Mouse (Mus musculus) stomach, embryonic 16.5 days (tissue): Measurements from ENCODE around the gene Ptpn3. TPM values are rescaled to one million over a fixed set of nuclear protein-coding genes. Genes with fewer than 3 reads are reported as not detected.

ENCODE experiments used
- ATAC-seq: fragments of 200-750 bp; cut with Nextera tagmentation; 2 replicates; pipeline ENCODE4 v1.8.0; 2017; ENCODE audit warnings: moderate number of reproducible peaks, moderate TSS enrichment; ENCODE audit not compliant: insufficient read depth, low FRiP score
- H3K27ac ChIP-seq: fragments of 300-500 bp; sonication (generic); 2 replicates; pipeline ENCODE4 v1.5.1; 2014; ENCODE audit warnings: low read length
- H3K27me3 ChIP-seq: fragments of 300-500 bp; sonication (generic); 2 replicates; pipeline ENCODE4 v1.6.1; 2014; ENCODE audit warnings: low read length, control low read depth, mixed read lengths; ENCODE audit not compliant: control insufficient read depth, insufficient read depth
- H3K36me3 ChIP-seq: fragments of 300-500 bp; sonication (generic); 2 replicates; pipeline ENCODE4 v1.6.1; 2014; ENCODE audit warnings: low read length; ENCODE audit not compliant: control insufficient read depth, insufficient read depth
- H3K4me1 ChIP-seq: fragments of 300-500 bp; sonication (generic); 2 replicates; pipeline ENCODE4 v1.6.1; 2014; ENCODE audit warnings: low read length, control low read depth, mixed read lengths; ENCODE audit not compliant: control insufficient read depth, insufficient read depth
- H3K4me2 ChIP-seq: fragments of 300-500 bp; sonication (generic); 2 replicates; pipeline ENCODE4 v1.6.1; 2014; ENCODE audit warnings: low read depth, low read length, mixed read lengths
- H3K4me3 ChIP-seq: fragments of 300-500 bp; sonication (generic); replicated peaks from 2 replicates; pipeline ENCODE4 v1.5.1; 2014; ENCODE audit warnings: mild to moderate bottlenecking, low read length
- H3K9ac ChIP-seq: fragments of 300-500 bp; sonication (generic); 2 replicates; pipeline ENCODE4 v1.6.1; 2014; ENCODE audit warnings: low read length
- H3K9me3 ChIP-seq: fragments of 300-500 bp; sonication (generic); replicated peaks from 2 replicates; pipeline ENCODE4 v1.6.1; 2016; ENCODE audit warnings: low read length, control low read depth; ENCODE audit not compliant: control insufficient read depth
- WGBS: fragments of 180-500 bp; shearing (Covaris S2); extraction: QIAGEN DNeasy Blood & Tissue Kit; methylation state at CpG from one replicate; pipeline ENCODE4 v1.1.7; 2014; 5-methylcytosine and 5-hydroxymethylcytosine counted together
- polyA plus RNA-seq: library from polyadenylated mRNA; unstranded; fragments of >200 nt; fragmentation: Nextera tagmentation; extraction: Ambion mirVana; gene quantifications from 2 replicates; pipeline ENCODE4 v1.2.1, GENCODE M21; 2015

The Ptpn3 gene
- polyA plus RNA-seq, 1 experiment from 2014 or later, result 7.1 TPM

DNA sequence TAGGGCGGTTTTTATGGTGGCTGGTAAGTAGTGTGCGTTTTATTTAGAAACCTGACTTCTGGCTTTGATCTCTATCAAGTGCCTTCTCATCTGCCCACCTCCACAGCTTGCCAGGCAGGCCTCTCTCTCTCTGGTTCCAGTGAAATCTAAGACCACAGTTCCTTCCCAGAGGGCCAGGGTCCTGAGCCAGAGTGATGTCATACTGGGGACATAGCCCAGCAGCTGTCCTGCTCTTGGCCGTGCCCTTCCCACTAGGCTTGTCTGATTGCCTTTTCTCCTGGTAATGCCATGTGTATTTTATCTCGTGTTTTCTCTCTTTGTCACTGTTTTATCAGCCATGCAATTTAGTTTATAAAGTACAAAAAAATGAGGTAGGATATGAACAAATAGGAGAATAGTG, 118.1 kb downstream of the Ptpn3 start:
- no peak overlapping the region for H3K4me2 ChIP-seq
- H3K27me3 ChIP-seq, result no peaks in the 10 kb centered on the region
- no peak for ATAC-seq
- no peak overlapping the region for H3K4me3 ChIP-seq
- no peaks in the 10 kb centered on the region for H3K9me3 ChIP-seq
- H3K4me1 ChIP-seq, result no peaks in the 10 kb centered on the region
- WGBS, result 55% methylated on average over 4 of the region's 4 CpGs
- no peak overlapping the region for H3K9ac ChIP-seq
- H3K36me3 ChIP-seq, result no peaks in the 10 kb centered on the region
- H3K27ac ChIP-seq, result no peak overlapping the region

GRCm38 (mm10) chr4:57181538-57181937, 120.1 kb downstream of the Ptpn3 start:
- ATAC-seq, result no peak
- no peaks in the 10 kb centered on the region for H3K27me3 ChIP-seq

DNA sequence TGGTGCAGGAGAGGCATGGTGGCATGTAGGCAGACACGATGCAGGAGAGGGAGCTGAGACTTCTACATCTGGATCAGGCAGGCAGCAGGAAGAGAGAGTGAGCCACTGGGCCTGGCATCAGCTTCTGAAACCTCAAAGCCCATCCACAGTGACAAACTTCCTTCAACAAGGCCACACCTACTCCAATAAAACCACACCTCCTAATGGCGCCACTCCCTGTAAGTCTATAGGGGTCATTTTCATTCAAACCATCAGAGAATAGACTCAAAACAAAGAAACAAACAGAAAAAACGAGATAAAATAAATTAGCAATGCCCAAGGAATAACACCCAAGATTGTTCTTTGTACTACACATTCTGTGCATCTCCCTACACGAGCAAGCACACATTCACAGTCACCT, 122.8 kb downstream of the Ptpn3 start:
- H3K9ac ChIP-seq, result no peak overlapping the region
- H3K27me3 ChIP-seq, result no peaks in the 10 kb centered on the region
- H3K36me3 ChIP-seq, result no peaks in the 10 kb centered on the region
- no peak overlapping the region for H3K4me2 ChIP-seq
- no peaks in the 10 kb centered on the region for H3K4me1 ChIP-seq
- no peak for ATAC-seq
- no peaks in the 10 kb centered on the region for H3K9me3 ChIP-seq
- no peak overlapping the region for H3K27ac ChIP-seq
- WGBS, result 72% methylated on average over 4 of the region's 4 CpGs
- no peak overlapping the region for H3K4me3 ChIP-seq

More at GRCm38 (mm10) chr4:57181538-57181937, 120.1 kb downstream of the Ptpn3 start:
- H3K4me3 ChIP-seq, result no peak overlapping the region
- H3K9ac ChIP-seq, result no peak overlapping the region
- 65% methylated on average over 1 of the region's 1 CpGs for WGBS
- H3K27ac ChIP-seq, result no peak overlapping the region
- no peaks in the 10 kb centered on the region for H3K9me3 ChIP-seq
- H3K36me3 ChIP-seq, result no peaks in the 10 kb centered on the region
- H3K4me1 ChIP-seq, result no peaks in the 10 kb centered on the region
- H3K4me2 ChIP-seq, result no peak overlapping the region

DNA sequence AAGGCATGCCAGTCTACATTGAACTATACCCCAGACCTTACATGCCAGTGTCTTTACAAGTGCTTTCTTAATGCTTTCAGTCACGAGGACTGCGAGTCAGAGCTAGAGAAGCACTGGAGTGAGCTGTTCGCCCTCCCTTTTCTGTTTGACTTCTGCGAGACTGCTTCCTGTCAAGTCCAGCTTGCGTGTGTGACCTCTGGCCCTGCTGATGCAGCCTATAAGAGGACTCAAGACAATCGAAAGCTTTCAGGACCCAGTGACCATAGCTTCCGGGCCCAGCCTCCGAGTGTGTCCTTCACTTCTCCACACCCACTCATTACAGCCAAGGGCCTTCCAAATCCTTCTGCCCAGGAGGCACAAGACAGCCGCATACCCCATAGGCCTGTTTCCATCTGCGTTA, 126.3 kb downstream of the Ptpn3 start:
- H3K36me3 ChIP-seq, result no peaks in the 10 kb centered on the region
- no peak overlapping the region for H3K4me3 ChIP-seq
- 48% methylated on average over 10 of the region's 10 CpGs for WGBS
- H3K4me1 ChIP-seq, result no peaks in the 10 kb centered on the region
- ATAC-seq, result no peak
- H3K27ac ChIP-seq, result no peak overlapping the region
- no peaks in the 10 kb centered on the region for H3K9me3 ChIP-seq
- H3K4me2 ChIP-seq, result no peak overlapping the region
- no peaks in the 10 kb centered on the region for H3K27me3 ChIP-seq
- H3K9ac ChIP-seq, result no peak overlapping the region

GRCm38 (mm10) chr4:57172861-57173260, 128.8 kb downstream of the Ptpn3 start:
- Histone ChIP-seq H3K27ac (no peak overlapping the region), H3K4me2 (no peak overlapping the region), H3K27me3 (no peaks in the 10 kb centered on the region), H3K4me1 (peaks cover under 1% of the 10 kb centered on the region; the same call in 1 of the 2 replicates), H3K36me3 (no peaks in the 10 kb centered on the region), H3K9ac (no peak overlapping the region), H3K9me3 (no peaks in the 10 kb centered on the region), H3K4me3 (no peak overlapping the region)
- 51% methylated on average over 8 of the region's 8 CpGs for WGBS
- no peak for ATAC-seq

DNA sequence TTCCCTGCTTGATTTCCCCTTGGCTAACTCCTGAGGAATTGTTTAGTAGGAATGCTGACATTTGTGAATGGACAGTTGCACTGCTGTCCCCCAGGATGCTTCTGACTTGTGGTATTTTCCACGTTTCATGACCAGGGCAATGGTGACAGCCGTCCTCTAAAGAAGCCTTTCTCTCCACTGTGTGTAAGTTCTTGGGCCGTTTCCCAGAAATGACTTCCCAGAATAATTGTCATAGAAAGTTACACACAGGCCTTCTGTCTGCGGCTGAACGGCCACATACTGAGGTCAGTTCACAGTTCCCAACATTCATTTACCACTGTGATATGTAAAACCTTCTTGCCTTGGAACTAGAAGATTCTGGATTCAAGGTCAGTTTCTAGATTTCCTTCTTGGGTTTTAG, 129.8 kb downstream of the Ptpn3 start:
- no peak overlapping the region for H3K4me3 ChIP-seq
- WGBS, result 40% methylated on average over 5 of the region's 5 CpGs
- no peak overlapping the region for H3K27ac ChIP-seq
- H3K9me3 ChIP-seq, result no peaks in the 10 kb centered on the region
- peaks cover 3% of the 10 kb centered on the region for H3K4me1 ChIP-seq
- H3K27me3 ChIP-seq, result no peaks in the 10 kb centered on the region
- H3K36me3 ChIP-seq, result no peaks in the 10 kb centered on the region
- no peak overlapping the region for H3K4me2 ChIP-seq
- no peak overlapping the region for H3K9ac ChIP-seq
- ATAC-seq, result no peak

DNA sequence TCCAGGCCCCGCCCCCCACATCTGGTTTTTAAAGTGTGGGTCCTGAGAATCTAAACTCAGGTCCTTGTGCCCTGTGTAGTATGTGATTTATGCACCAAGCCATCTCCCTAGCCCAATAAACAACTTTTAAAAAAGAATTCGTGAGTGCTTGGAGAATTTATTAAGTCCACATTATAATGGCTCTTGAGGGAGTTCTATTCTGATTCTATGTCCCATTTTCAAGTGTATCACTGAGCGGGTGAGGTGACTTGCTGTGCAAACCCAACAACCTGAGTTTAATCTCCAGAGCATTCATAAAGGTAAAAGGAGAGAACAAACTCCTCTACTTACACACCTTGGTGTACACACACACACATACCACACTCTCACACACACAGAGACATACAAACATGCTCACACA, 133.0 kb downstream of the Ptpn3 start:
- Histone ChIP-seq H3K27me3 (no peaks in the 10 kb centered on the region), H3K36me3 (no peaks in the 10 kb centered on the region), H3K9ac (no peak overlapping the region), H3K4me3 (no peak overlapping the region), H3K4me1 (peaks cover 3% of the 10 kb centered on the region), H3K27ac (no peak overlapping the region), H3K4me2 (no peak overlapping the region), H3K9me3 (no peaks in the 10 kb centered on the region)
- no peak for ATAC-seq
- 69% methylated on average over 3 of the region's 3 CpGs for WGBS

DNA sequence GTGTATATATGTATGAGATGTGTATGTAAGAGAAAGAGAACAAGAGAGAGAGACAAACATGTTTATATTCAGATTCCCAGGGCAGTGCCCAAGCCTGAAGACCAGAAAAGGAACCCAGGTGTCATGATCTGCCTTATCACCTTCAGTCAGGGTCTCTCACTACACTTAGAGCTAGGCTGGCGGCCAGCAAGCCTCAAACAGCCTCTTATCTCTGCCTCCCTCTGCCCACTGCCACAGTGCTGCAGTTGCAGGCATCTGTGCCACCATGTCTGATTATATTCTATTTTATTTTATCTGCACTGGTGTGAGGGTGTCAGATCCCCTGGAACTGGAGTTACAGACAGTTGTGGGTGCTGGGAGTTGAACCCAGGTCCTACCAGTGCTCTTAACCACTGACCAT, 133.4 kb downstream of the Ptpn3 start:
- 76% methylated on average over 1 of the region's 1 CpGs for WGBS
- peaks cover 3% of the 10 kb centered on the region for H3K4me1 ChIP-seq
- no peaks in the 10 kb centered on the region for H3K9me3 ChIP-seq
- H3K36me3 ChIP-seq, result no peaks in the 10 kb centered on the region
- H3K4me3 ChIP-seq, result no peak overlapping the region
- no peak overlapping the region for H3K9ac ChIP-seq
- H3K27ac ChIP-seq, result peak overlapping the region; percentile 86; the same call in 1 of the 2 replicates
- no peak for ATAC-seq
- no peaks in the 10 kb centered on the region for H3K27me3 ChIP-seq
- H3K4me2 ChIP-seq, result no peak overlapping the region

- H3K36me3 ChIP-seq, result no peaks in the 10 kb centered on the region
- peak; percentile 84 for ATAC-seq
- no peaks in the 10 kb centered on the region for H3K27me3 ChIP-seq
- H3K4me3 ChIP-seq, result no peak overlapping the region
- no peak overlapping the region for H3K9ac ChIP-seq
- H3K27ac ChIP-seq, result peak overlapping the region; percentile 86
- H3K4me1 ChIP-seq, result peaks cover 6% of the 10 kb centered on the region
- no peaks in the 10 kb centered on the region for H3K9me3 ChIP-seq
- 43% methylated on average over 12 of the region's 12 CpGs for WGBS
- no peak overlapping the region for H3K4me2 ChIP-seq
These were observed 134.4 kb downstream of the Ptpn3 start for GRCm38 (mm10) chr4:57166922-57167870.
